Mouse (Mus musculus): ENCODE data around the gene Hlcs.

Gene Hlcs

DNA sequence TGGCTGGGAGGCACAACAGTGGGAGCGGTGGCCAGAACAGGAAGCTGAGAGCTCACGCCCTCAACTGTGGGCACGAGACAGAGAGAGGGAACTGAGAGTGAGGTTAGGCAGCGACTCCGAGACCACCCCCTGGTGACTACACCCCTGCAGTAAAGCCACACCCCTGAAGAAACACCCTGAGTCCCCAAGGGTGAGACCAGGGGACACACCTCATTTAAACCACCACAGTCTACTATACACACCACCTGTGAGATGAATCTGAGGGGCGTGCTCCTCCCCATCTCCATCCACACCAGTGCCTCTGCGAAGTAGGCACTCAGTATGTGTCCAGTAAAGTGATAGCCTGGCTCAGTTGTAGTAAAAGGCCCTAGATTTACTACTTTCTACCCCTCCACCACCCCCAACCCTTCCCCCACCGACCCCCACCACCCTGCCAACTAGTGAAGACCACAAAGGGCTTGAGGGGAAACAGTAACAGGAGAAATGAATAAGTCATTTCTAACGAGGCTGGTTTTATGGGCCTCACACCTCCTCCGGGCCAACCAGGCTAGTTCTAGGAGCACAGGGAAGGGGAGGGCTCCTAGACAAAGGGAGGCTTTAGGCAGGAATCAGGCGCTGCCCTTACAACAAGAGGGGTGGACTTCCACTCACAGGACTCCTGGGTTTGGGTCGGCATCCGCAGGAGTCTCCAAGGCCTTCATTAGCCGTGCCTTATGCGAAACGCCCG lies 67.2 kb downstream of the Hlcs start:
- no peak for DNase-seq

DNA sequence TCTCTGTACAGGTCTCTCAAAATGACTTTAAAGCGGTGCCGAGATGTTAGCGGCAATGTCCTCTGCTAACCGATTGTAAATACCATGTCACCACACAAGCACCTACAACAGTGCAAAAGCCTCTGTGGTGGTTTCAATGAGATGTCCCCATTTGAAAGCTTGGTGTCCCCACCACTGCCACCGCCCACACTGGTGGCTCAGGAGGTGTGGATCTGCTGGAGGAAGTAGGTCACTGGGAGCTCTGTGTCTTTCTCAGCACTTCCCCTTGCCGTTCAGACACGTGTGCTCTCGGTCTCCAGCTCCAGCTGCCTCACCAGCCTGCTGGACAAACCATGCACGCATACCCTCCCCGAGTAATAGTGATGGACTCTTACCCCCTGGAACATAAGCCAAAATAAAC lies 72.2 kb downstream of the Hlcs start:
- no peak for DNase-seq

DNA sequence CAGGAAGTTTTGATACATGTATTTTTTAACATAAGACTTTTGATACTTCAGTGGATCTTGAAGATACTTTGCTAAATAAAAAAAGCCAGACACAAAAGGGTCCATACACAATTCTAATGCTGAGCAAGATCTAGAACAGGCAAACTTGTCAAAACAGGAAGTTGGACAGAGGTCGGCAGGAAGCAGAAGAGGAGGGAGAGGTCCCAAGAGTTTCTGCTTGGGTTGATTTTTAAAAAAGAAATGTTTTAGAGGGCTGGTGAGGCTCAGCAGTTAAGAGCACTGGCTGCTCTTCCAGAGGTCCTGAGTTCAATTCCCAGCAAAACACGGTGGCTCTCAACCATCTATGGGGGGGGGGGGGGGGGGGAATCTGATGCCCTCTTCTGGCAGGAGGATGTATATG lies 73.2 kb downstream of the Hlcs start:
- no peak for DNase-seq

DNA sequence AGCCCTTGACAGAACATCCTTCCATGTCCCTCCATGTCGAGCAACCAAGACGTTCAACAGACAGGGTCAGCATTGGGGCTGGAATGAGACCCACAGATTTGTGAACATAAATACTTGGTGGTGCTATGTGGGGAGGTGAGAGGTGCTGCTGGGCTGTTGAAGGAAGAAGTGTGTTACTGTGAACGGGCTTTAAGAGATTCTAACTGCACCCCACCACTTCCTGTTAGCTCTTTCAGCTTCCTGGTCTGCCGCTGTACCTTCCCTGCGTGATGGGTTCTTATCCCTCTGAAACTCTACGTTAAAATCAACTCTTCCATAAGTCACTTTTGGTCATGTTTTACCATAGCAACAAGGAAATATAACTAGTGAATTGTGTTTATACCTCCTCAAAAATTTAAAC lies 73.8 kb downstream of the Hlcs start:
- DNase-seq: no peak

DNA sequence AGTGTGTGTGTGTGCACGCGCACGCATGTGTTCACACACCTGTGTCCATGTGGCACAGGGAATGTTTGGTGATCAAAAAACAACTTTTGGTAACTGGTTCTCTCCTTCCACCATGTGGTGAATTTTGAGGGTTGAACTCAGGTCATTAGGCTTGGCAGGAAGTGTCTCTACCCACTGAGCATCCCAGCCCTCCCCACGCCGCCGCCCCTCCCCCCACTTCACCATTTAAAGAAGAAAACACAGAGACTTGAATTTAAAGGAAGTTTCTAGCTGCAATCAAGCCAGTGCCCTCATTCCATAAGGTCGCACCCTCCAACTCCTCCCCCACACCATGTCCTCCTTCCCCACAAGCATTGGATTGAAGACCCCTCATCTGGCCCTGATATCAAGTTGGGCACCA lies 74.2 kb downstream of the Hlcs start:
- DNase-seq: no peak

DNA sequence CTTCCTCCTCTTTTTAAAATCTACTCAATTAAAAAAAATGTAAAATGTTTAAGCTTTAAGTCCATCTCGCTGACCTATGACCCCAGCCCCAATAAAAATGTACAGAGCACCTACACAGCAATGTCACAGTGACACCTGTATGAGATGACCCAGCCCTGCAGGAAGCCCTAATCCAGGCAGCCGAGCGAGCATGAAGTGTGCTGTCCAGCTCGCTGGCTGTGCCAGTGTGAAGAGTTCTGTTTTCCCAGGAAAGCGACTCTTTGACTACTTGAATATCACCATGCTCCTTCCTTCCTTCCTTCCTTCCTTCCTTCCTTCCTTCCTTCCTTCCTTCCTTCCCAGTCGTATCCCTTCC lies 76.3 kb downstream of the Hlcs start:
- DNase-seq: no peak

DNA sequence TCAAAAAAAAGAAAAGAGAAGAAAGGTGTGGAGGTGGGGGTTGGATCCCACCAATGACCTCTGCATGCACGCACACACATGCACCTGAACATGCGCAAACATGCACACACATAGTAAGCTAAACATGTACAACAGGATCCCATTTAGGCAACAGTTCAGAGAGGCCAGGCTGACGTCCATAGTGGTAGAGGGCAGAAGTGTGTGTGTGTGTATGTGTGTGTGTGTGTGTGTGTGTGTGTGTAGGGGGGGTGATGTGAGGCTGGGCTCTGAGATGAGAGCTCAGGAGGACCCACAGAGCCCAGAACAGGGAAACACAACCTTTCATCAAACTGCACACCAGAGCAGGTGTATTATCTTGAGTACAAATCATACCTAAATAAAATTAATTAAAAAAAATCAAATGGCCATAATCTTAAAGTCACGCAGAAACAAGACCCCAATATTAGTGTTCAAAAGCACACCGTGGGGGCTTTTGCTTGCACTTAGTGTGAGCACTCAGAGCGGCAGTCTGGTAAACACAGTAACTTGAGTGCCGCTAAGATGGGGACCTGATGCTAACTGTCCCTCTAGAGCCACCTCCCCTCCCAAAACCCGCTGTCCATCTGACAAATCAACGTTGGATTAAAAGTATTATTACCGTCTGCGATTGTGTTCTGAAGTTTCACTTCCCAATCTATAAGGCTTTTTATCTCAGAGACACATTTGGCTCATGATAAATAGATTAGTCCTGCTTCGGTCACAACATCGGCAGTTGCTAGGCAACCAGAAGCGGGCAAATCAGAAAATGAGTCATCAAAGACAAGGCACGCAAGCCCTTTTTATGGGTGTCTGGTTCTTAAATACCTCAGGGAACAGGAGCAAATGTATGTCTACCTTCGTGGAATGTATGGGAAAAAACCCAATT lies 76.9 kb downstream of the Hlcs start:
- no peak for DNase-seq

DNA sequence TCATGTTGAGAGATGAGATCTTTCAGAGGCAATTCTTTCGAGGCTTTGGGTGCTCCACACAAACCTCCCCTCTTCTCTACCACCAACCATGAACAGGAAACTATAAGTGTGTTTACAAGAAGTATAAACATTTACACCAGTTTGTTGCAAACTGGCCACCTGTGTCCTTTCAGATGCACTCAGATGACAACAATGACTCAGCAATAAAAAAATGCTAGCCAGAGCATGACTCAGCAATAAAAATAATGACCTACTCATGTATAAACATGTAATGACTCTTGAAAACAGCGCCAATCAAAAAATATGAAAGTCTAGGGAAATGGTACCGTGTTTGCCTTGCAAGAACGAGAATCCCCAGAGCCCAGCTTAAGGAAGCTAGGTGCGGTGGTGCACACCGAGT lies 77.7 kb downstream of the Hlcs start:
- no peak for DNase-seq

DNA sequence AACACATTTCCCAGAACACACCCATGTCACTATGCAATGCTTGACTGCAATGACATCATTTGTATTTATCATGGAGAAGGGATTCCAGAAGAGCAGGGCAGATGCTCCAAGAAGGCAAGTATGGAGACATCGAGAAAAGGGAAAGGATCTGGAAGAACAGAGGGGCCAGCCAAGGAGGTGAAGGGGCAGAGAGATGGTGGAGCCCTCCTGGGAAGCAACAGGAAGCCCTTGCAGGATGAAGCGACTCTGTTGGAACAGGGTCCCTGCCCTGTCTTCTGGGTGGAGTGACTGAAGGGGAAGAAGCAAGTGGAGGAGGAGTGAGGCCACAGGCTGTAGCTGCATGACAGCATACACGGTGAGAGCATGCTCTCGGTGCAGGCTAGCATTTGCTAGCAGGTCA lies 79.2 kb downstream of the Hlcs start:
- no peak for DNase-seq

DNA sequence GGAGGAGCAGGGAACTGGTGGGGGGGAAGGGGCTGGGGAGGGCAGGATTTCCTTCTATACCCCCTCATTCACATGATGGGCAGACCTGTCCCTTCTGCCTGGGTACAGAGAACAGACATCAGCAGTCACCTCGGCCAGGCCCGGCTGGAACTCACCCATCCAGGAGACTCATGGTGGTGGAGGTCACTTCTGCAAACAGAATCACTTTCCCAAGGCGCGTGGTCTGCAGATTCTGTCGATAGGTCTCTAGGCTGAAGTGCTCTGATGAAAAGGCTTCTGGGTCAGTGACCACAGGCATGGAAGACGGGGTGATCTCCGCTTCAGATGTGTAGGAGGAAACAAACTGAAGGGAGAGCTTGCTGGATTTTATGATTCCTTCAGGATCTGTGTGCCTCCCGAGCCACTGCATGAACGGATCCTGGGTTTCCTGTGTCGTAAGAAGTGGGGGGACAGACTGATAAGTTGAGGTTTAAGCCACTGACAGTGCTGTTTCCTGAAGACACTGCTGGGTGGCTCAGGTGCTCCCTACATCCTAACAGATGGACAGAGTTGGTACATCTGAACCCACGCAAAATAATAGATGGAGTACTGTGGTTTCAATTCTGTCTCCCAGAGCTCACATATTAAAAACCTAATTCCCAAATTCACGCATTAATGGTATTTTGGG lies 82.3 kb downstream of the Hlcs start:
- no peak for DNase-seq

DNA sequence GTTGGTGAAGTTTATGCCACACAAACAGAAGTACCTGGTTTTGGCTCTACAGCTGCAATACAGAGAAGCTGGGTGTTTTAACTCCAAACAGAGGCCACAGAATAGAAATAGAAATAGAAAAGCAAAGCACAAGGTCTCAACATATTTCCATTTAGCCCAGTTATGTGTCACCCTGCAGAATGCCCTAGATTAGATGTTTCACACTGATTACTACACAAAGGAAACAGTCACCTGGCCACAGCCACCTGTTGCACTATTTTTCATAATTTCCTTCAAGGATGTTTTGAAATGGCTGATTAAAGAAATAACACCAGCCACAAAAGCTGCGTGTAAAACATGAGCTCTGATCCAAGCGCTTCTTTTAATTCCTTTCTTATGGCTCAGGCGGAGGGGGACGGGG lies 82.9 kb downstream of the Hlcs start:
- DNase-seq: no peak

DNA sequence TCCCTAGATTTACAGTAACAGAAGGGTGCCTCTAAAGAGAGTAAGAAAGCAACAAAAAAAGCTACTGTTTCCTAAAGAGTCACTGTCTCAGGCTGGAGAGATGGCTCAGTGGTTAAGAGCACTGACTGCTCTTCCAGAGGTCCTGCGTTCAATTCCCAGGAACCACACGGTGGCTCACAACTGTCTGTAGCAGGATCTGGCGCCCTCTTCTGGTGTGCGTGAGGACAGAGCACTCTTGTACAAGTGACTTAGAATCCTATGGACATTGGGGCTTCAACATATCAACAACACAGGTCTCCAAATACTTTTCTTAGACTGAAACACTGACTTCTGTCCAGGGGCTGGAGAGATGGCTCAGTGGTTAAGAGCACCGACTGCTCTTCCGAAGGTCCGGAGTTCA lies 83.5 kb downstream of the Hlcs start:
- DNase-seq: no peak

DNA sequence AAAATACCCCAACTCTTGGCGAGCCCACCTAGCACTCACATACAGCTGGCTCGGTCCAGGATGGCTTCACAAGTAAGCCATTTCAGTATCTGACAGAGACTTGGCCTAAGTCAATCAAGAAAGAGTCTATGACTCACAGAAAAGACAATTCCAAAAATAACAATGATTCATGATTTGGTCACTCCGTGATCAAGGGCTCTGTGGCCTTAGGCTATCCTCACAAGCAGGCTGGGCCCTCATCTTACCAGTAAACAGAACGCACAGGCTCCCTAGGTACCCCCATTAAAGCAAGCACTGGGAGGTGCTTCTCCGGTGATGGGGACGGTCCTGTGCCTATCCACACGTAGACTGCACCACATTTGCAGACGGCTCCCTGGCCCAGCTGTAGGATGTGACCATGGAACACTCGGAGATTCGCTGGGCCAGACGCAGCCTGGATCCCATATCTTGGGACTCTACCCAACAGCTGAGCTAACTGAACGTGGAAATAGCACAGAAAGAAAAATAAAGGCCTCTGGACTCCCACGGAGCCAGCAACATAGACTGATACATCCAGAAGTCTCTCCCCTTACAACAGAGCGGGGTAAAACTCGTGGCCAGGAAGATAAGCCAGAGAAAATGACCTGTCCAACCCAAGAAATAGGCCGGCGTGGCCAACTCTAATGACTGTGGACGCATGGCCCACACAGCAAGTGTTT lies 84.4 kb downstream of the Hlcs start:
- no peak for DNase-seq

DNA sequence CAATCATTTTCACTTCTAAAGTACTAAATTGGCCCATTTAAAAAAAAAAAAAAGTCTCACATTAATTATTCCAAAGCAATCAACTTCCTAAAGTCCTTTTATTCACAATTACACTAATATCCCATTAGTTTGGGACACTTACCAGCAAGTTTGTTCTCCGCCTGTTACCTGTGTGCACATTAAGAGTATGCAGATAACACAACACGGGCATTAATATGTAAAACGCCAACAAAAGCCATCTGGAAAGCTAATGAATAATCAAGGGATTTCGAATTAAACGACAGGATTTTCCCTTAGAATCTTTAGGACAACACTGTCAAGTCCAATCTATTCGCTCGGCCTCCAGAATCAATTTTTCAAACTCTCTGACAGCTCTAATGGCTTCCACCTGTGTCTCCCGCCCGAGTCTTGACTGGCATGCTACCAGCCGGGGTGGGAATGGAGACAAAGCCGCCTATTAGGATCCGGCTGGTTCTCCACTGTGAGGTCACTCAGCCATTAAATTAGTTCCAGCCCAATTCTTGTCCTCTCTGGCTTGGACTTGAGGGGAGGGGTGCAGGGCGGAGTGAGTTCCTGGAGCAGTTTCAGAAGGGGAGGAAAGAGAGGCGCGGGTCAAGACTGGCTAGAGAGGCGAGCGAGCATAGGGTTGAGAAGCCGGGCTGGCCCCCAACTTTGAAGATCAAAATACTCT lies 85.9 kb downstream of the Hlcs start:
- peak; percentile 77 to 87 for DNase-seq

DNA sequence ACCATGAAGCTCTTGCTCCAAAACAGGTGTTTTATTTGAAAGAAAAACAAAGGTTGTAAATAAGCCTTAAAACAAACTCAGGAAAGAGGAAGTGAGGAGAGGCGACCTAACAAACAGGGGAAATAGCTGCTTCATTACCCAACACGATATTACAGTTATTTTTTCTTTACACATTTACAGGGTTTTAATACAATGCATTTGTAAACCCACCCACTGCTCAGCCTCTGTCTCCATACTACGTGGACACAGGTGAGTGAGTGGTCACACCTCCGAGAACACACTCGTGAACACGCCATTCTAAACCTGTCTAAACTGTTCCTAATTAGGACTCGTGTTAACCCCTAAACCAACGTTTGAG lies 90.0 kb downstream of the Hlcs start:
- DNase-seq: no peak

DNA sequence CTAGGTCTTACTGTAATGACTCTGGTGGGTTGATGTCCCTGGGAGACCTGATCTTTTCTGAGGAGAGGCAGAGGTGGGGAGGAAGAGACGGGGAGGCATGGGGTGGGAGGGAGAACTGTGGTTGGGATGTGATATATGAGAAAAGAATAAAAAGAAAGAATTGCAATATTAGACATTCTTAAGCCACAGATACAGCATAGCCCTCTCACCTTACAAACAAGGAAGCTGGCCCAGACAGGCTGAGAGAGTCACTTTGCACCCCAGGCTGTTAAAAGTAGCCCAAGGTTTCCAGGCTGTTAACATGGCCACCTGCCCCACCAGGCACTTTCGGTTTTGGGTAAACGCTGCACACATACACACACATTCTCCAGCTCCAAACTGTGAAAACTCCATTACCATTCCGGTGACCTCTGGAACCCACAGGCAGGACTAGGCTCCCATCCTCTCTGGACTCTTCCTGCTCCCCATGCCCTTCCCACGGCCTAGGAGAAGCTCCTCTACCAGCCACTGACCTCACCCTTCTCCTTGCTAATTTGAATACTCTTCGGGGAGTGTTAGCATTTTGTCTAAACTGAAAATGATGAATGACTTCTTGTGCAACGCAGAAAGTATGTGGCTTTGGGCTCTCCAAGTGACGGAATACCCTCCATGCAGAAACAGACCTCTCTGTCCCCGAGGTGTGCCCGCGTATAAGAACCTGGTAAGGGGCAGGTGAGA lies 90.6 kb downstream of the Hlcs start:
- peak in 1 of 2 experiments; percentile 25 for DNase-seq

DNA sequence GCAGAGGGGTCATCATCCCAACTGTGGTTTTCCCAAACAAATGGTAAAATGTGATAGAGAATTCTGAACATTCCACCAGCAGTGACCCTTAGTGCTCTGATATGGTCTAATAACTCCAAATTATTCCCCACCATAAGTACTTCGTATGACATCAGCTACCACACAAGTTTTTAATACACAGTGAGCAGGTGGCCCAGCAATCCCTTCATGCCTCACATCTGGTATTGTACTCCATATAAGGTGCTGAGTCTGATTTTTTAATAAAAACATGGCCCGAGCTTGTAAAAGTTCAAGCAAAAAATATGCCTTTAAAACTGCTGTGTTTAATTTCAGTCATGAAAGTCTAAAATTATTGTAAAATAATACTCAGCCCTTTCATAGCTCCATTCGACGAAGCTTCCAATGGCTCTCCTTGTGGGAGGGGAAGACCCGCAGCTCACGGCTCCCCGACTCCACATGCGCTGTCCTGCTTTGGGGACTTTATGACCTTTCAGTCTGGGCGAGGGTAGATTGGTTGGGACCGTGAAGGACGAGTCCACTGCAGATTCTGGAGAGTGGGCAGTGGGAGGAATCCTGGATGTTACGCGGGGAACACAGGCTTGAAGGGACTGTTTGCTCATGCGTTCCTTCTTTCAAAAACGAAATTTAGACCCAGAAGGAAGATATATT lies 102.5 kb downstream of the Hlcs start:
- DNase-seq: no peak

DNA sequence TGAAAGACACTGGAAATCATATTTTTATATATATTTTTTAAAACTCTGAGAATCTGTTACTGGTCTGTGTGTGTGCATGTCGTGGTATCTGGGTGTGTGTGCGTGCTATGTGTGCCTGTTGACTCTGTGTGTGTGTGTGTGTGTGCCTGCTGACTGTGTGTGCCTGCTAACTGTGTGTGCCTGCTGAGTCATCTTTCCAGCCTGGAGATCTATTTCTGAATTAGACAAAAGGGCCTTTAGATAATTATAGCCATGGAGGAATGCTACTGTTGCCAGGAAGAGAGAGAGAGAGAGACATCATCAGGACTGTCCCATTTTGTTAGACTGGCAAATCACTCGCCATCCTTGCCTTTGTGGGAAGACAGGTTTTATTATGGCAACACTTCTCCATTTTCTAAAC lies 103.7 kb downstream of the Hlcs start:
- no peak for DNase-seq

DNA sequence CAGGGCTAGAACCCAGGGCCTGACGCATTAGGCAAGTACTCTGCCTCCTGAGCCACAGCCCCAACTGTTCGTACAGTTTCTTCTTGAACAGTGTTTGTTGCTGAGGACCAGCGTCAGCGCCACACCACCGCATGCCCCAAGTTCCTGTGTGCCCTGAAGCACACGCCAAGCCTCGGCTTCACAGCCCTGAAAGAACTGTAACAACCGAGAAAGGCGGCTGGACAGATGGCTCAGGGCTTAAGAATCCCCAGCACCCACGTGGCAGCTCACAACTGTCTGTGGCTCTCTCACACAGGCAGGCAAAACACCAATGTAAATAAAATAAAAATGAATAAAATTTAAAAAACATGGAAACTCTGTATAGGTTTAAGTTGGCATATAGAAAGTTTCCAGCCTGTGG lies 104.5 kb downstream of the Hlcs start:
- DNase-seq: no peak

DNA sequence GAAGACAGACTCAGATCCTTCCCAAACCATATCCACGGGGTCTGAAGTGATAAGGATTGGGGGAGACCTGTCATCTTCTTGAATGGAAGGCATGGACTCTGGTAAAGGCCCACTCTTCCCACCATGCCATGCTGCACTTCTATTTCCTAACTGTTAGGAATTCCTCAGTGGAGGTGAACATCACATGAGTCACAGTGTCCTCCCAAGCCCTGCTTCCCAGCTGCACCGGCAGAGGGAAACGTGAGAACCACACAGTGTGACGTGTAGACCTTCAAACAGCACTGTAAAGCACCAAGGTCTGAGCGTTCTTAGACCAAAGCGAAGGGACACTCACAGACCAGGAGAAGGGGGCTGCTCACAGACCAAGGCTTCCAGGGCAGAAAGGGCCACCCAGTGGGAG lies 105.2 kb downstream of the Hlcs start:
- DNase-seq: no peak

All from kidney, postnatal 4 days (tissue).